Mouse (Mus musculus) forebrain, postnatal 0 days (tissue): ENCODE results near the gene Gm4846. TPM values are rescaled to one million over a fixed set of nuclear protein-coding genes. Genes with fewer than 3 reads are reported as not detected.
"Not testable (repeated sequence)": the region's sequence is repeated elsewhere in the genome, so short reads cannot be mapped to it uniquely, and the experiment has no call there.

Source experiments
- ATAC-seq: fragments of 200-750 bp; cut with Nextera tagmentation; 2 replicates; pipeline ENCODE4 v1.8.0; 2017; ENCODE audit warnings: mild to moderate bottlenecking, moderate library complexity
- DNase-seq: peaks from one replicate; pipeline ENCODE4 v3.0.0-alpha.2; 2015
- H3K27ac ChIP-seq: fragments of 300-500 bp; sonication (generic); 2 replicates; pipeline ENCODE4 v1.5.1; 2014; ENCODE audit warnings: low read depth, mild to moderate bottlenecking, antibody characterized with exemption, low read length, moderate library complexity, mixed read lengths
- H3K27me3 ChIP-seq: fragments of 300-500 bp; sonication (generic); 2 replicates; pipeline ENCODE4 v1.6.1; 2014; ENCODE audit warnings: mild to moderate bottlenecking, low read length, mixed read lengths; ENCODE audit not compliant: insufficient read depth
- H3K36me3 ChIP-seq: fragments of 300-500 bp; sonication (generic); 2 replicates; pipeline ENCODE4 v1.6.1; 2014; ENCODE audit warnings: mild to moderate bottlenecking, moderate library complexity; ENCODE audit not compliant: insufficient read depth
- H3K4me1 ChIP-seq: fragments of 300-500 bp; sonication (generic); 2 replicates; pipeline ENCODE4 v1.6.1; 2014; ENCODE audit warnings: antibody characterized with exemption; ENCODE audit not compliant: insufficient read depth
- H3K4me2 ChIP-seq: fragments of 300-500 bp; sonication (generic); 2 replicates; pipeline ENCODE4 v1.6.1; 2014; ENCODE audit warnings: low read depth, mild to moderate bottlenecking, moderate library complexity
- H3K4me3 ChIP-seq: fragments of 300-500 bp; sonication (generic); 2 replicates; pipeline ENCODE4 v1.5.1; 2014; ENCODE audit warnings: low read depth, low read length, mixed read lengths
- H3K9ac ChIP-seq: fragments of 300-500 bp; sonication (generic); 2 replicates; pipeline ENCODE4 v1.6.1; 2014; ENCODE audit warnings: mild to moderate bottlenecking
- H3K9me3 ChIP-seq: fragments of 300-500 bp; sonication (generic); 2 replicates; pipeline ENCODE4 v1.6.1; 2016; ENCODE audit warnings: low read length
- CTCF ChIP-seq: sonication (generic); IDR thresholded peaks from 2 replicates; pipeline ENCODE4 v1.5.1; 2016; ENCODE audit warnings: antibody characterized with exemption, control low read depth, low read depth
- WGBS: fragments of 180-500 bp; shearing (Covaris S2); extraction: QIAGEN DNeasy Blood & Tissue Kit; methylation state at CpG from one replicate; pipeline ENCODE4 v1.1.7; 2014; 5-methylcytosine and 5-hydroxymethylcytosine counted together
- polyA plus RNA-seq: library from polyadenylated mRNA; unstranded; fragments of >200 nt; fragmentation: Nextera tagmentation; extraction: Ambion mirVana; gene quantifications from 2 replicates; pipeline ENCODE4 v1.2.1, GENCODE M21; 2015
- total RNA-seq: library from RNA; depleted of rRNA; stranded (reverse); fragments of >200 nt; gene quantifications from 2 replicates; pipeline ENCODE4 v1.2.3, GENCODE M21; 2014; rRNA removed

Gm4846 gene
- total RNA-seq (not detected in 2 replicates), polyA plus RNA-seq (not detected in 2 replicates)

DNA sequence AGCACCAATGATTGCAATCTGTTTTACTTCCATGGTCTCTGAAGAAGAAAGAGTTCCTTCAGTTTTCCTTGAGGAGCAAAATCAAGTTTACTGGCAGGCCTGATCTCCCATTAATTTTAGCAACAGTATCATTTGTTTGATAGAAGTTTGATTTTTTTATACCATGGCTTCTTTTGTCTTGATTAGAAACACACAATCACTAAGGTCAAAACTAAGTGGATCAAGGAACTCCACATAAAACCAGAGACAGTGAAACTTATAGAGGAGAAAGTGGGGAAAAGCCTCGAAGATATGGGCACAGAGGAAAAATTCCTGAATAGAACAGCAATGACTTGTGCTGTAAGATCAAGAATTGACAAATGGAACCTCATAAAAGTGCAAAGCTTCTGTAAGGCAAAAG, at the start of gene Gm4846:
Gm4846 (minus strand) TSS at position 101 of the 400 bp plus-strand sequence.
- H3K27ac ChIP-seq, H3K36me3 ChIP-seq, H3K27me3 ChIP-seq, ATAC-seq, H3K9me3 ChIP-seq, H3K4me3 ChIP-seq, H3K4me1 ChIP-seq, DNase-seq, H3K9ac ChIP-seq, H3K4me2 ChIP-seq: not testable (repeated sequence)
- WGBS: 67% methylated on average over 1 of the region's 1 CpGs

DNA sequence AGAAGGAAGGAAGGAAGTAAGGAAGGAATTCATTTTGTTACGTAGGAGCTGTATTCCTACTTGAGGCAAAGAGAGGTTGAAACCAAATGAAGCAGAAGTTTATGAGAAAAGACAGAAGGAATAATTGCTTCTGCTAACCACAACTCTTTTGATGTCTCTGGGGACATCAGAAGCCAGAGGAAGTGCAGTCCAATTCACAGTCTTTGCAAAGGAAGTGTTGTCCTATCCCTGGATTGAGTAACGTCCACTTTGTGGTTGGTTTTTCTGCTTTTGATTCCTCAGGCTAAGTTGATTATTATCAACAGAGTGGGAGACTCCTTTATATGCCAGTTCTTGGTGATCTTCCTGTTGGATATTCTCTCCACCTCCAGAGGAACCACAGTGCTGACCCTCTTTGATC, 34.1 kb upstream of the Gm4846 start:
- H3K9ac ChIP-seq, H3K4me1 ChIP-seq, H3K27me3 ChIP-seq, H3K9me3 ChIP-seq, DNase-seq, ATAC-seq, H3K4me3 ChIP-seq, H3K36me3 ChIP-seq, H3K27ac ChIP-seq, H3K4me2 ChIP-seq: not testable (repeated sequence)
- 86% methylated on average over 2 of the region's 2 CpGs for WGBS

DNA sequence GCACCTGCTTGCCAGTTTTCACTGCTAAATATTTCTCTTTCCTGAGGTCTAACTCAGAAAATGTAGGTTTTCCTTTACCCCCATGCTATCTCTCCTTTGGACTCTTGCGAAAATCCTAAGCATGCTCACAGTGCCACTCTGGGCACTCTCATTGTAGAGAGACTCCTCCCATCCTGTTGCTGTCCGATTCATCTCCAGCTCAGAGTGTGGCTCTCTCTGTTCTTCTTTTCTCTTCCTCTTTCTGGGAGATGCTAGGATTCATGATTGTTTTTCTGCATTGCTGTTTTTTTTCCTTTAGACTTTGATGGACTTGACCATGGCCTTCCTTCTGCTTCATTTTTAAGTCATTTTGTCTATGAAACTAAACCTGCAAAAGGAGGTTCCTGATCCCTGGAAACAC, 27.3 kb upstream of the Gm4846 start:
- H3K4me2 ChIP-seq, H3K9ac ChIP-seq, H3K4me3 ChIP-seq, DNase-seq, H3K4me1 ChIP-seq, H3K27me3 ChIP-seq, H3K9me3 ChIP-seq, H3K27ac ChIP-seq, ATAC-seq, H3K36me3 ChIP-seq: not testable (repeated sequence)
- WGBS: 83% methylated on average over 2 of the region's 2 CpGs

DNA sequence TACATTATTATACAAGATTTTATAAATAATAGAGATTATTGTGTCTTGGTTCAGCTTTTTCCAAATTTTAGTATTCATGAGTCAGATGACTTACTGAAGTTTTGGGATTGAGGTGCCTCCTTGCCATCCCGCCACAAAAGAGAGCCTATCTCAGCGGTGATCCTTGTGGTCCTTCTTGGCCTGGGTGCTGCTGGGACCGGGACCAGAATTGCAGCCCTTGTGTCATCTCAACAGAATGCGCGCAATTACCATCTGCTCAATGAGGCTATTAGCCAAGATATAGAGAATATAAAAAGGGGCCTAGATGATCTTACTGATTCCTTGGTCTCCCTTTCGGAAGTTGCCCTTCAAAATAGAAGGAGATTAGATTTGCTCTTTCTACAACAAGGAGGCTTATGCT, 22.2 kb upstream of the Gm4846 start:
- 91% methylated on average over 6 of the region's 6 CpGs for WGBS
- H3K27ac ChIP-seq, H3K4me2 ChIP-seq, ATAC-seq, H3K4me1 ChIP-seq, H3K36me3 ChIP-seq, H3K4me3 ChIP-seq, DNase-seq, H3K9ac ChIP-seq, H3K9me3 ChIP-seq, H3K27me3 ChIP-seq: not testable (repeated sequence)

DNA sequence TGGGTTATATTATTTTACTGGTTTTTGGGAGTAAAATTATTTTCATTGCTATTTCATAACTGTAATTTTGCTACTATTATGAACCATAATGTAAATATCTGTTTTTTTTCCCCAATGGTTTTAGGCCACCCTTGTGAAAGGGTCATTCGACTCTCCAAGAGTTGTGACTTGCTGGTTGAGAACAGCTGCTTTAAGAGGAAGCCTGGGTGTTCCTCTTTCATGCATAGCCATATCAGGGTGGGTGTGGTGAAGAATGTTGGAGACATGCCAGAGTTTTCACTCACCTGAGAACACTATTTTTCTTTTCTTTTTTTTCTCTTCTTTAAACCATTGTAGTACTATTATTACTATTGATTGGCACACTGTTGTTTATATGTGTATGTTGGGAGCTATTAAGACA, 19.2 kb upstream of the Gm4846 start:
- Histone ChIP-seq H3K4me2 (no peak overlapping the region), H3K4me3 (no peak overlapping the region), H3K9me3 (no peaks in the 10 kb centered on the region), H3K36me3 (no peaks in the 10 kb centered on the region), H3K27me3 (no peaks in the 10 kb centered on the region), H3K27ac (no peak overlapping the region), H3K4me1 (no peaks in the 10 kb centered on the region), H3K9ac (no peak overlapping the region)
- WGBS: 97% methylated on average over 1 of the region's 1 CpGs
- TF ChIP-seq CTCF: no peak
- no peak for ATAC-seq
- no peak for DNase-seq

DNA sequence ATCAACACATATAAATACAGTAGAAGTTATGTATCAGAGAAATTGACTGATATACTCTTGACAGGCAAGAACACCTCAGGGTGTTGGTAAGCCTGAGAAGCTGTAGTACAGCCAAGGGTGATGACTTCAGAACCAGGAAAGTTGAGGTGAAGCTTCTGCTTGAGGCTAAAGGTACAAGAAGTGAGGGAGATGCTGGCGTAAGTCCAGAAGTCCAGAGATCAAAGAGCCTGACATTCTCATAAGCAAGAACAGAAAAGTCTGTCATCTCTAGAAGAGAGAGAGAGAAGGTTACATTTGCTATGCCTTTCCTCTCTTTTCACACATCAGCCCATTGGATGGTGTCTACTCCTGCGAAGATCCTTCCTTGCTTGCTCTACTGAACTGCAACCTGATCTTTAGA, 6.8 kb upstream of the Gm4846 start:
- H3K4me1 ChIP-seq, H3K36me3 ChIP-seq, H3K9ac ChIP-seq, H3K27me3 ChIP-seq, ATAC-seq, H3K9me3 ChIP-seq, H3K4me2 ChIP-seq, H3K27ac ChIP-seq, DNase-seq, H3K4me3 ChIP-seq: not testable (repeated sequence)
- 93% methylated on average over 2 of the region's 2 CpGs for WGBS

DNA sequence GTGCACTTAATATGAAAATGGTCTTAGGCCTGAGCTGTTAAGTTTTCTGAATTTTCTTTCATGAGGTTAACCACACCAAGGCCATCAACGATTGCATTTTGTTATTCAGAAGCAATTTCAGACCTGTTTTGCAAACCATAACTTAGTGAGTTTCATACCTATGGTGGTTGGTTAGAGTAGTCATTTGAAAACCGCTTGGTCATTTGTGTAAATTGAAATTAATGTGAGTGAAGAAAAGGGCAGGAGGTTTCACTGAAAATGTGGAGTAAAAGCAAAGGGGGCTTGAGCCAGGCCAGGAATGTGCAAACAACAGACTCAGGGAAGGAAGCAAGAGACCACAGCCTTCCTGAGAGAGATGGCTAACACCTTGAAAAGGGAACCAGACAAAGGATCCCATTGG, 17.9 kb downstream of the Gm4846 start:
- H3K4me1 ChIP-seq: no peaks in the 10 kb centered on the region
- H3K4me2 ChIP-seq: no peak overlapping the region
- no peaks in the 10 kb centered on the region for H3K36me3 ChIP-seq
- H3K4me3 ChIP-seq: no peak overlapping the region
- DNase-seq (no peak), ATAC-seq (no peak)
- no peak for TF ChIP-seq CTCF
- H3K27me3 ChIP-seq: no peaks in the 10 kb centered on the region
- no peak overlapping the region for H3K27ac ChIP-seq
- 88% methylated on average over 2 of the region's 2 CpGs for WGBS
- no peak overlapping the region for H3K9ac ChIP-seq
- H3K9me3 ChIP-seq: no peaks in the 10 kb centered on the region

DNA sequence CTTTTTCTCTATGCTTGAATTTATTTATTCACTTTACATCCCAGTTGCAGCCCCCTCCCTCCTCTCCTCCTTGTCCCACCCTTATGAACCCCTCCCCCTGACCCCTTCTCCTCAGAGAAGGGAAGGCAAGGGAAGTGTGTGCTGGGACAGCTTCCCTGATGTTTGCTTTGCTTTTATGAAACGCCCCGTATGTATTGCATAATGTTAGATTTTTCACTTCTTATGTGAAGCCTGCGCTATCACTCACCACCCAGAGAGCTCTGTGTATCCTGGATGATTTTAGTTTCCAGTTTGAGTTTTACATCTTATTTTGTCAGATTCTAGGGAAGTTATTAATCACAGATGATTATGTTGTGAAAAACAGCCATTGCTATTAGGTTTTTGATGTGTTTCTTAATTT, 30.2 kb downstream of the Gm4846 start:
- H3K27me3 ChIP-seq: no peaks in the 10 kb centered on the region
- H3K36me3 ChIP-seq: no peaks in the 10 kb centered on the region
- ATAC-seq (no peak), DNase-seq (no peak)
- WGBS: 88% methylated on average over 3 of the region's 3 CpGs
- no peak for TF ChIP-seq CTCF
- no peaks in the 10 kb centered on the region for H3K4me1 ChIP-seq
- no peak overlapping the region for H3K27ac ChIP-seq
- H3K4me3 ChIP-seq: no peak overlapping the region
- H3K4me2 ChIP-seq: no peak overlapping the region
- no peaks in the 10 kb centered on the region for H3K9me3 ChIP-seq
- no peak overlapping the region for H3K9ac ChIP-seq
